Mouse (Mus musculus) kidney, postnatal 0 days (tissue): Measurements from ENCODE around the gene Fam222a. TPM values are rescaled to one million over a fixed set of nuclear protein-coding genes. Genes with fewer than 3 reads are reported as not detected.

Experiments used
- ATAC-seq: fragments of 200-750 bp; cut with Nextera tagmentation; replicated peaks from 2 replicates; pipeline ENCODE4 v1.8.0; 2017; ENCODE audit warnings: low read depth, moderate number of reproducible peaks, moderate TSS enrichment, moderate library complexity; ENCODE audit not compliant: low FRiP score
- DNase-seq: peaks from one replicate; pipeline ENCODE4 v3.0.0-alpha.2; 2016; ENCODE audit warnings: low spot score
- H3K27ac ChIP-seq: fragments of 300-500 bp; sonication (generic); 2 replicates; pipeline ENCODE4 v1.5.1; 2014; ENCODE audit warnings: mild to moderate bottlenecking
- H3K27me3 ChIP-seq: fragments of 300-500 bp; sonication (generic); 2 replicates; pipeline ENCODE4 v1.6.1; 2014; ENCODE audit warnings: low read length, mixed read lengths; ENCODE audit not compliant: insufficient read depth
- H3K36me3 ChIP-seq: fragments of 300-500 bp; sonication (generic); 2 replicates; pipeline ENCODE4 v1.6.1; 2014; ENCODE audit warnings: low read length, mixed read lengths; ENCODE audit not compliant: insufficient read depth
- H3K4me1 ChIP-seq: fragments of 300-500 bp; sonication (generic); replicated peaks from 2 replicates; pipeline ENCODE4 v1.6.1; 2014; ENCODE audit warnings: antibody characterized with exemption, low read length, mixed read lengths; ENCODE audit not compliant: insufficient read depth
- H3K4me2 ChIP-seq: fragments of 300-500 bp; sonication (generic); 2 replicates; pipeline ENCODE4 v1.6.1; 2014; ENCODE audit warnings: mild to moderate bottlenecking, low read length, moderate library complexity, mixed read lengths
- H3K4me3 ChIP-seq: fragments of 300-500 bp; sonication (generic); replicated peaks from 2 replicates; pipeline ENCODE4 v1.5.1; 2014; ENCODE audit warnings: low read depth, low read length
- H3K9ac ChIP-seq: fragments of 300-500 bp; sonication (generic); 2 replicates; pipeline ENCODE4 v1.6.1; 2014; ENCODE audit warnings: low read depth, low read length
- H3K9me3 ChIP-seq: fragments of 300-500 bp; sonication (generic); replicated peaks from 2 replicates; pipeline ENCODE4 v1.6.1; 2016; ENCODE audit warnings: low read length, inconsistent platforms, mixed read lengths
- CTCF ChIP-seq: IDR thresholded peaks from 2 replicates; pipeline ENCODE4 v1.5.1; 2016; ENCODE audit warnings: antibody characterized with exemption, low read depth, mild to moderate bottlenecking, moderate library complexity
- WGBS: fragments of 180-500 bp; shearing (Covaris S2); extraction: QIAGEN DNeasy Blood & Tissue Kit; methylation state at CpG from one replicate; pipeline ENCODE4 v1.1.7; 2014; 5-methylcytosine and 5-hydroxymethylcytosine counted together
- polyA plus RNA-seq: library from polyadenylated mRNA; unstranded; fragments of >200 nt; fragmentation: Nextera tagmentation; extraction: Ambion mirVana; gene quantifications from 2 replicates; pipeline ENCODE4 v1.2.1, GENCODE M21; 2015

Gene Fam222a
- polyA plus RNA-seq, 1 experiment from 2014 or later, result 5.8 TPM

GRCm38 (mm10) chr5:114538752-114539151 lies 29.1 kb upstream of the Fam222a start:
- 30% methylated on average over 4 of the region's 4 CpGs for WGBS
- DNase-seq, result no peak
- no peaks in the 10 kb centered on the region; the same call in 1 of the 2 replicates for H3K27me3 ChIP-seq
- no peak overlapping the region for H3K27ac ChIP-seq
- H3K9ac ChIP-seq, result no peak overlapping the region
- H3K4me1 ChIP-seq, result no peaks in the 10 kb centered on the region
- TF ChIP-seq CTCF, result no peak
- no peaks in the 10 kb centered on the region for H3K36me3 ChIP-seq
- ATAC-seq, result no peak
- H3K4me3 ChIP-seq, result no peak overlapping the region
- no peak overlapping the region for H3K4me2 ChIP-seq
- no peaks in the 10 kb centered on the region for H3K9me3 ChIP-seq

- TF ChIP-seq CTCF, result no peak
- H3K27ac ChIP-seq, result no peak overlapping the region
- no peaks in the 10 kb centered on the region for H3K9me3 ChIP-seq
- H3K27me3 ChIP-seq, result no peaks in the 10 kb centered on the region; the same call in 1 of the 2 replicates
- WGBS, result 81% methylated on average over 6 of the region's 6 CpGs
- H3K4me2 ChIP-seq, result no peak overlapping the region
- DNase-seq (no peak), ATAC-seq (no peak)
- H3K4me3 ChIP-seq, result no peak overlapping the region
- H3K9ac ChIP-seq, result no peak overlapping the region
- H3K4me1 ChIP-seq, result no peaks in the 10 kb centered on the region
- H3K36me3 ChIP-seq, result no peaks in the 10 kb centered on the region
Observed at GRCm38 (mm10) chr5:114539766-114540165, 28.1 kb upstream of the Fam222a start.

- Histone ChIP-seq H3K9me3 (no peaks in the 10 kb centered on the region), H3K4me3 (no peak overlapping the region), H3K36me3 (no peaks in the 10 kb centered on the region), H3K9ac (no peak overlapping the region), H3K4me1 (0 out of 2 replicates have a peak, but pooled peaks cover 3% of the 10 kb centered on the region), H3K27ac (no peak overlapping the region), H3K27me3 (no peaks in the 10 kb centered on the region), H3K4me2 (no peak overlapping the region)
- no peak for ATAC-seq
- no peak for TF ChIP-seq CTCF
- no peak for DNase-seq
- WGBS, result 43% methylated on average over 15 of the region's 15 CpGs
Observed at GRCm38 (mm10) chr5:114541656-114542445, 26.0 kb upstream of the Fam222a start.

- no peak for TF ChIP-seq CTCF
- DNase-seq (no peak), ATAC-seq (no peak)
- no peak overlapping the region for H3K4me3 ChIP-seq
- no peaks in the 10 kb centered on the region for H3K9me3 ChIP-seq
- no peak overlapping the region for H3K9ac ChIP-seq
- no peak overlapping the region for H3K27ac ChIP-seq
- no peaks in the 10 kb centered on the region for H3K27me3 ChIP-seq
- 0 out of 2 replicates have a peak, but pooled peaks cover 3% of the 10 kb centered on the region for H3K4me1 ChIP-seq
- H3K4me2 ChIP-seq, result no peak overlapping the region
- no peaks in the 10 kb centered on the region for H3K36me3 ChIP-seq
- WGBS, result 94% methylated on average over 6 of the region's 6 CpGs
Observed at GRCm38 (mm10) chr5:114543656-114544055, 24.2 kb upstream of the Fam222a start.

GRCm38 (mm10) chr5:114544205-114544604 lies 23.6 kb upstream of the Fam222a start:
- Histone ChIP-seq H3K27me3 (no peaks in the 10 kb centered on the region), H3K36me3 (no peaks in the 10 kb centered on the region), H3K4me1 (0 out of 2 replicates have a peak, but pooled peaks cover 3% of the 10 kb centered on the region), H3K4me2 (no peak overlapping the region), H3K4me3 (no peak overlapping the region), H3K9me3 (no peaks in the 10 kb centered on the region), H3K9ac (no peak overlapping the region), H3K27ac (no peak overlapping the region)
- 93% methylated on average over 4 of the region's 4 CpGs for WGBS
- DNase-seq (no peak), ATAC-seq (no peak)
- no peak for TF ChIP-seq CTCF

- DNase-seq, result no peak
- Histone ChIP-seq H3K9ac (no peak overlapping the region), H3K27ac (no peak overlapping the region), H3K4me3 (no peak overlapping the region), H3K9me3 (no peaks in the 10 kb centered on the region), H3K4me1 (0 out of 2 replicates have a peak, but pooled peaks cover 3% of the 10 kb centered on the region), H3K27me3 (no peaks in the 10 kb centered on the region), H3K4me2 (no peak overlapping the region), H3K36me3 (no peaks in the 10 kb centered on the region)
- TF ChIP-seq CTCF, result no peak
- 62% methylated on average over 9 of the region's 9 CpGs for WGBS
- ATAC-seq, result no peak
Observed at GRCm38 (mm10) chr5:114545076-114545475, 22.7 kb upstream of the Fam222a start.
